Mouse (Mus musculus) erythroblast, adult 5-6 weeks (primary cell): ENCODE measurements around the gene Gpr82. TPM values are rescaled to one million over a fixed set of nuclear protein-coding genes. Genes with fewer than 3 reads are reported as not detected.

Experiments used
- ATAC-seq: replicated peaks from 2 replicates; pipeline ENCODE4 v1.8.0; 2016; ENCODE audit warnings: moderate number of reproducible peaks, mild to moderate bottlenecking, moderate TSS enrichment, inconsistent platforms; ENCODE audit not compliant: poor library complexity, low FRiP score, severe bottlenecking
- total RNA-seq, 2 experiments: library from RNA; stranded (forward) in 1 of 2; stranded (reverse) in 1 of 2; fragments of 150-400 nt in 1 of 2; fragments of 200-764, 138-1000 nt in 1 of 2; gene quantifications; 2 replicates each; pipeline versions ENCODE4 v1.2.3 to v1.2.4; 2015 to 2017; ENCODE audit warnings: low replicate concordance in 2 of 2

The Gpr82 gene
- total RNA-seq, 2 experiments from 2014 or later, result not detected

GRCm38 (mm10) chrX:13686589-13686988 lies 25.4 kb downstream of the Gpr82 start:
- no peak for ATAC-seq

- no peak for ATAC-seq
Measured at GRCm38 (mm10) chrX:13688356-13688755, 27.2 kb downstream of the Gpr82 start.

- ATAC-seq, result no peak
Measured at GRCm38 (mm10) chrX:13691865-13692264, 30.7 kb downstream of the Gpr82 start.

GRCm38 (mm10) chrX:13700681-13701080 lies 39.5 kb downstream of the Gpr82 start:
- ATAC-seq, result no peak

GRCm38 (mm10) chrX:13705051-13705450 lies 43.9 kb downstream of the Gpr82 start:
- no peak for ATAC-seq

- ATAC-seq, result no peak
Measured at GRCm38 (mm10) chrX:13710174-13710573, 49.0 kb downstream of the Gpr82 start.

Other genes with a start within 250 kb of the Gpr82 start
- not detected in 2 replicates for gene Nyx, start 195.3 kb upstream of the Gpr82 start, total RNA-seq (2015; ENCODE audit: low replicate concordance)
- 0.09 and 0.28 TPM in 2 replicates for gene Nyx, start 195.3 kb upstream of the Gpr82 start, total RNA-seq (2017; ENCODE audit: low replicate concordance)
- gene Gpr34, start 29.3 kb upstream of the Gpr82 start, total RNA-seq (2015; ENCODE audit: low replicate concordance), result 3.8 TPM in 1 of 2 replicates, not detected in the other
- 2.6 and 5.3 TPM in 2 replicates for gene Gpr34, start 29.3 kb upstream of the Gpr82 start, total RNA-seq (2017; ENCODE audit: low replicate concordance)
- gene Cask, start 190.0 kb downstream of the Gpr82 start, total RNA-seq (2015; ENCODE audit: low replicate concordance), result 5.4 and 25.0 TPM in 2 replicates
- gene Cask, start 190.0 kb downstream of the Gpr82 start, total RNA-seq (2017; ENCODE audit: low replicate concordance), result 4.1 and 4.3 TPM in 2 replicates